Mouse (Mus musculus) kidney, embryonic 14.5 days (tissue): ENCODE data around the gene Scube2. TPM values are rescaled to one million over a fixed set of nuclear protein-coding genes. Genes with fewer than 3 reads are reported as not detected.

ENCODE experiments used
- ATAC-seq: fragments of 200-750 bp; cut with Nextera tagmentation; 2 replicates; pipeline ENCODE4 v1.8.0; 2017; ENCODE audit warnings: moderate number of reproducible peaks, mild to moderate bottlenecking, moderate TSS enrichment, moderate library complexity; ENCODE audit not compliant: low FRiP score, low TSS enrichment
- H3K27ac ChIP-seq: fragments of 300-500 bp; sonication (generic); 2 replicates; pipeline ENCODE4 v1.5.1; 2014; ENCODE audit warnings: low read depth, mild to moderate bottlenecking, low read length, moderate library complexity, mixed read lengths
- H3K27me3 ChIP-seq: fragments of 300-500 bp; sonication (generic); 2 replicates; pipeline ENCODE4 v1.6.1; 2014; ENCODE audit warnings: mild to moderate bottlenecking, low read length; ENCODE audit not compliant: control insufficient read depth, insufficient read depth
- H3K36me3 ChIP-seq: fragments of 300-500 bp; sonication (generic); 2 replicates; pipeline ENCODE4 v1.6.1; 2014; ENCODE audit warnings: low read length, mixed read lengths; ENCODE audit not compliant: control insufficient read depth, insufficient read depth
- H3K4me1 ChIP-seq: fragments of 300-500 bp; sonication (generic); 2 replicates; pipeline ENCODE4 v1.6.1; 2014; ENCODE audit warnings: low read length, mixed read lengths; ENCODE audit not compliant: control insufficient read depth, insufficient read depth
- H3K4me2 ChIP-seq: fragments of 300-500 bp; sonication (generic); replicated peaks from 2 replicates; pipeline ENCODE4 v1.6.1; 2014; ENCODE audit warnings: low read depth, mild to moderate bottlenecking, low read length
- H3K4me3 ChIP-seq: fragments of 300-500 bp; sonication (generic); 2 replicates; pipeline ENCODE4 v1.5.1; 2014; ENCODE audit warnings: mild to moderate bottlenecking, low read length
- H3K9ac ChIP-seq: fragments of 300-500 bp; sonication (generic); 2 replicates; pipeline ENCODE4 v1.6.1; 2014; ENCODE audit warnings: low read depth, mild to moderate bottlenecking, low read length, moderate library complexity
- H3K9me3 ChIP-seq: fragments of 300-500 bp; sonication (generic); 2 replicates; pipeline ENCODE4 v1.6.1; 2016; ENCODE audit warnings: low read length; ENCODE audit not compliant: control insufficient read depth
- WGBS: fragments of 180-500 bp; shearing (Covaris S2); extraction: QIAGEN DNeasy Blood & Tissue Kit; methylation state at CpG from one replicate; pipeline ENCODE4 v1.1.7; 2014; 5-methylcytosine and 5-hydroxymethylcytosine counted together
- polyA plus RNA-seq: library from polyadenylated mRNA; unstranded; fragments of >200 nt; fragmentation: Nextera tagmentation; extraction: Ambion mirVana; gene quantifications from 2 replicates; pipeline ENCODE4 v1.2.1, GENCODE M21; 2014

Scube2 gene
- polyA plus RNA-seq, 1 experiment from 2014 or later: 0.77 TPM

DNA sequence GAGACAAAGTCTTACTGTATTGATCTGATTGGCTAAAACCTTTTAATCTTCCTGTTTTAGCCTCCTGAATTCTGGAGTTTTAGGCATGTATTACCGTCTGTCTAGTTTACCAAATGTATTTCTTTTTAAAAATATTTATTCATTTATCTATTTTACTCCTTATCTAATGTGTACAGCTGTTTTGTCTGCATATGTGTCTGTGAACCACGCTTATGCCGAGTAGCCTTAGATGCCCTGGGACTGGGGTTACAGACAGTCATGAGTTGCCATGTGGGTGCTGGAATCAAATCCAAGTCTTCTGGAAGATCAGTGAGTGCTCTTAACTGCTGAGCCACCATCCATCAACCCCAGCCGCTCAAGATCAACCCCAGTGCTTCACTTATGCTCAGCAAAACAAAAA is 46.9 kb downstream of the Scube2 start:
- Histone ChIP-seq H3K36me3 (no peaks in the 10 kb centered on the region), H3K4me2 (no peak overlapping the region), H3K27me3 (no peaks in the 10 kb centered on the region), H3K9ac (no peak overlapping the region), H3K9me3 (no peaks in the 10 kb centered on the region), H3K27ac (no peak overlapping the region), H3K4me1 (no peaks in the 10 kb centered on the region), H3K4me3 (no peak overlapping the region)
- no peak for ATAC-seq
- 84% methylated on average over 4 of the region's 4 CpGs for WGBS

DNA sequence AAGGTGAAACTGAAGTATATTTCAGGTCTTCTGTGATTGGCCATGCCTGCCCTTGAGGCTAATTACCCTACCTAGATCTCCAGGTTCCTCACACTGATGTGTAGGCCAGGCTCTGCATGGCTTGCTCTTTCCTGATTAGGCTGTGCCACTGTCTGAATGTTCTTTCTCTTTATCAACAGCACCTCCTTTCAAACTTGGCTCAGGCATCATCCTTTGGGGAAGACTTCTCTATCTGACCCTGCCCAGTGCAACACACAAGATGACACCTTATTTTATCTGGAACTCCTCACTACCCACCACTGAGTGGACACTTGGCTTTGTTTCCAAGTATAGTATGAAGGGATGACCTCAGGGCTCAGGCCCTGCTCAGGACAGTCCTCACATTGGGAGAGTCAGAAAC is 47.5 kb downstream of the Scube2 start:
- Histone ChIP-seq H3K9ac (no peak overlapping the region), H3K9me3 (no peaks in the 10 kb centered on the region), H3K4me2 (no peak overlapping the region), H3K4me1 (no peaks in the 10 kb centered on the region), H3K27ac (no peak overlapping the region), H3K4me3 (no peak overlapping the region), H3K27me3 (no peaks in the 10 kb centered on the region), H3K36me3 (no peaks in the 10 kb centered on the region)
- ATAC-seq: no peak

DNA sequence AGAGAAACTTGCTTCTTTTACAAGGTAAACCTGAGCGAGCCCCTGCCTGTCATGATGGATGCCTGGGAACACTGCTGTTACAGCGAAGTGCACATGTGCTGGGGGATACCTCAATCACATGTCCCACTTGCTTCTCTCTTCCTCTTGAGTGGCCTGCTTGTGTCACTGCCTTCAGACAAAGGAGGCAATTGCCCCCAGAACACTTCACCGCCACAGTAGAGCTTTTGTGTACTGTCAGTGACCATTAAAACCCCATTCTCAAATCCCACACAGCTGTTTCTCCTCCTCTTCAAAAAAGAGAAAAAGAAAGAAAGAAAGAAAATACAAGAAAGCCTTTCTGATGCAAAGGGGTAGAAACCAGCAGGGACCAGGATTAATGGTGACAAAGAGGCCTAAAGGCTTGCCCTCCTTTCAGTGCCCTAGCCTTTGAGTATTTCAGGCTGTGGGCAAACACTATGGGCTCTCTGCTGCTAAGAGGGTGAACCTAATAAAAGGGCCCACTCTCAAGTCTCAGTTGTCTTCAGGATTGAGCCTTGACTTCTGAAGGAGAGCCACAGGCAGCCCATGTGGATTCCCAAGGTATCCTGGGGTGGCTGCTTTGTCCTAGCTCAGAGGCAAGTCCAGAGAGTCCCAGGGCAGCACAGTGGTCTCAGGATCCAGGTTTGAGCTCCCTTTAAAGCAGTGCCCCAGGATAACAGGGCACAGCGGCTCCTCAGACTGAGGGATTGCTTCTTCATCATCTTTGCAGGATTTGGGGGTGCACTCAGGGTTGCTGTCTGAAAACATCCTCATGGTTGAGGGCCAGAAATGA is 51.9 kb downstream of the Scube2 start:
- Histone ChIP-seq H3K9ac (no peak overlapping the region), H3K27me3 (no peaks in the 10 kb centered on the region), H3K27ac (no peak overlapping the region), H3K4me3 (no peak overlapping the region), H3K36me3 (no peaks in the 10 kb centered on the region), H3K4me2 (no peak overlapping the region), H3K4me1 (no peaks in the 10 kb centered on the region), H3K9me3 (no peaks in the 10 kb centered on the region)
- WGBS: 59% methylated on average over 4 of the region's 4 CpGs
- ATAC-seq: no peak

DNA sequence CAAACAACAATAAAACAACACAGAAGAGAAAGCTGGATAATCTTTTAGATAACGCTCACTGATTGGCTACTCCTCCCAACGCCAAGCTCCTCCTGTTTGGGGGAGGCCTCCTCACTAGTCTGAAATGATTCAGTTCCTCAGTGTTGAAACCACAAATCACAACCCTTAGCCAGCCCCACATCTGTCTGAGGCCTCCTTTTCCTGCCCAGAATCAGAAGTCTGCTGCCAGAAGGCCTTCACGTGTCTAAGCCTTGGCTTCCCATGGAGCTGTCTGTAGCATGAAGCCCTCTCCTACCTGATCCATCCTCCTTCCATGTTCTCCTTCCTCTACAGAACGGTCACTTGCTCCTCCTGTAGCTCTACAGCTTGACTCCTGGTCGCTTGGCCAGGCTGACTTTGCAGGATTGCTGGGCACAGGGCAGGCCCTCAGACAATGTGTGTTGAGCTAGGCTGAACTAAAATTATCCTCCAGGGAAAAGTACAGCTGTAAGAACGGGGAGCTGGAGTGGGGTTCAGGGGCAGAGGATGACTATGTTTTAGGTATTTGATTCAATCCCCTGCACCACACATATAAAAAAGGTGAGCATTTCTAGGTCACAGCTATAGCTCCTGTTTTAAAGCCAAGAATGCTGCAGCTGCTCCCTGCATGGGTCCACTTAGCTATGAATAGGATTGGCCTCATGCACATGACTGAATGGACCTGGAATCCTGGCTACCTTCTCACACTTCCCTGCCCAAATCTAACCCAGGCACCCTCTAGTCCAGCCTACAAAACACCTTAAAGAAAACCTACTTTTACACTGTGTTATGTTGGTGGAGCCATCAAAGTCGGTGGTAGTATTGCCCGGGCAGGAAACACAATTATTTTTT is 57.6 kb downstream of the Scube2 start:
- Histone ChIP-seq H3K4me2 (no peak overlapping the region), H3K9me3 (no peaks in the 10 kb centered on the region), H3K27ac (no peak overlapping the region), H3K9ac (no peak overlapping the region), H3K4me1 (no peaks in the 10 kb centered on the region), H3K36me3 (no peaks in the 10 kb centered on the region), H3K27me3 (no peaks in the 10 kb centered on the region), H3K4me3 (no peak overlapping the region)
- 81% methylated on average over 8 of the region's 8 CpGs for WGBS
- ATAC-seq: no peak

DNA sequence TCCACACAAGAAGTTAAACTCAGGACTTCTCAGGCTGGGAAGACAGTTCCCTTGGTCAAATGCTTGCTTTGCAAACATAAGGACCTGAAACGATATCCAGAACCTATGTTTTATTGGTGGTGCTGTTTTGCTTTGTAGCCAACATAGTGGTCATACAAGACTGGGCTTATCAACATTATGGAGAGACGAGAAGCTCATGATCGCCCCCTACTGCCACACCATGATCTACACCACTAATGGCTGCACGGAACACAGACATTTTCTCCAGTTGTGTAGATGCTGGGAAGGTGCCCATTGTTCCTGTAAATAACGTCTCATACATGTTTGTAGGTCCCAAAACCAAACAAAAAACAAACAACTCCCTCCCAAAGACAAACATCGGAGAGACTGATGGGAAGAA is 60.6 kb downstream of the Scube2 start:
- H3K36me3 ChIP-seq: no peaks in the 10 kb centered on the region
- ATAC-seq: no peak
- 71% methylated on average over 6 of the region's 6 CpGs for WGBS
- H3K4me3 ChIP-seq: no peak overlapping the region
- H3K9me3 ChIP-seq: no peaks in the 10 kb centered on the region
- no peaks in the 10 kb centered on the region for H3K4me1 ChIP-seq
- H3K4me2 ChIP-seq: no peak overlapping the region
- H3K27ac ChIP-seq: no peak overlapping the region
- H3K27me3 ChIP-seq: no peaks in the 10 kb centered on the region
- H3K9ac ChIP-seq: no peak overlapping the region

- Histone ChIP-seq H3K9me3 (no peaks in the 10 kb centered on the region), H3K4me3 (no peak overlapping the region), H3K36me3 (no peaks in the 10 kb centered on the region), H3K4me1 (no peaks in the 10 kb centered on the region), H3K27ac (no peak overlapping the region), H3K4me2 (no peak overlapping the region), H3K27me3 (no peaks in the 10 kb centered on the region), H3K9ac (no peak overlapping the region)
- ATAC-seq: no peak
- WGBS: 84% methylated on average over 6 of the region's 6 CpGs
Observed at GRCm38 (mm10) chr7:109804355-109804754, 61.1 kb downstream of the Scube2 start.

- Histone ChIP-seq H3K36me3 (no peaks in the 10 kb centered on the region), H3K27me3 (no peaks in the 10 kb centered on the region), H3K9ac (no peak overlapping the region), H3K4me1 (no peaks in the 10 kb centered on the region), H3K4me2 (no peak overlapping the region), H3K4me3 (no peak overlapping the region), H3K9me3 (no peaks in the 10 kb centered on the region), H3K27ac (no peak overlapping the region)
- ATAC-seq: no peak
- WGBS: 90% methylated on average over 1 of the region's 1 CpGs
Observed at GRCm38 (mm10) chr7:109803516-109803915, 62.0 kb downstream of the Scube2 start.

DNA sequence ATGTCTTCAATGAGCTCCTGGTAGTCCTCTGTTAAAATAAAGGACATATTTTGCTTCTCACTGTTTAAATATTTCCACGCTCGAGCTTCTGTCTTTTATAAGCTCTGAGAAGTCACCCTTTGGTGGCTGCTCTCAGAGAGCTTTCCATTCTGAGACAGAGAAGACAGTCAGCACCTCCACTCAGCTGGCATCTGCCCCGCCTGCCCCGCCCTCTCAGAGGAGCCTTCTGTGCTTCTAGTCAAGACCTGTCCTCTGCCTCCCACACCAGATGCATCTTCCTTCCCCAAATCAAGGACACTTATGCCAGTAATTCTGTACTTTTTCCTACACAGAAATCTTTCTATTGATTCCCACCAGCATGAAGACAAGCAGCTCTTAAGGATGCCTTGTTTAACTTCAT is 64.9 kb downstream of the Scube2 start:
- ATAC-seq: no peak
- Histone ChIP-seq H3K36me3 (no peaks in the 10 kb centered on the region), H3K9me3 (no peaks in the 10 kb centered on the region), H3K4me2 (no peak overlapping the region), H3K4me1 (no peaks in the 10 kb centered on the region), H3K27me3 (no peaks in the 10 kb centered on the region), H3K27ac (no peak overlapping the region), H3K4me3 (no peak overlapping the region), H3K9ac (no peak overlapping the region)
- WGBS: 93% methylated on average over 4 of the region's 4 CpGs

GRCm38 (mm10) chr7:109799168-109799567 is 66.3 kb downstream of the Scube2 start:
- 77% methylated on average over 11 of the region's 11 CpGs for WGBS
- Histone ChIP-seq H3K27me3 (no peaks in the 10 kb centered on the region), H3K27ac (no peak overlapping the region), H3K9ac (no peak overlapping the region), H3K4me2 (no peak overlapping the region), H3K4me1 (no peaks in the 10 kb centered on the region), H3K4me3 (no peak overlapping the region), H3K36me3 (no peaks in the 10 kb centered on the region), H3K9me3 (no peaks in the 10 kb centered on the region)
- ATAC-seq: no peak
